Mouse (Mus musculus): Measurements from ENCODE around the gene Pjvk. TPM values are rescaled to one million over a fixed set of nuclear protein-coding genes. Genes with fewer than 3 reads are reported as not detected.
A peak's percentile ranks its signal among the peaks of the same experiment; 100 is the strongest.

Gene Pjvk
- total and polyA plus RNA-seq, 2 experiments from 2014 or later = 1.3 TPM; not detected in 1

DNA sequence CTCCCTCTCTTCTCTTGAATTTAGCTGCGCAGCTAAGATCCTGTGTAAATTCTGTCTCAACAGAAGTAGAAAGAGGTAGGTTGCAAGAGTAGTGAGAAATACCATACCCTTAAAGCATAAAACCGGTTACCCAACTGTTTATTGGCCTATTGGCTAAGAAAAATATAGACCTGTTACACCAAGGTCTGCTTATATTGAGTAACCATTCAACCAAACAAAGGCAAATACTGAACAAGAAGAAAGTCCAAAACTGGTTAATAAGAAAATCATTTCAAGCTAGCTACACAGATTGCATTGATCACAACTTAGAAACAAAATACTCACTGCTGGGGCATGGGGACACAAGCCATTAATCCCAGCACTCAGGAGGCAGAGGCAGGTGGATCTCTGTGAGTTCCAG lies 8.6 kb upstream of the Pjvk start:
- H3K27me3 ChIP-seq (ENCODE audit: insufficient read depth, low read length) = no peaks in the 10 kb centered on the region
- H3K4me3 ChIP-seq (ENCODE audit: low read depth, low read length) = no peak overlapping the region
- 97% methylated on average over 2 of the region's 2 CpGs for WGBS
- peaks cover 43% of the 10 kb centered on the region for H3K36me3 ChIP-seq (ENCODE audit: insufficient read depth, low read length)
- no peak overlapping the region for H3K27ac ChIP-seq (ENCODE audit: low read depth, low read length)
- H3K4me1 ChIP-seq (ENCODE audit: insufficient read depth, low read length) = no peaks in the 10 kb centered on the region
- no peak for ATAC-seq (ENCODE audit: low FRiP score)
- H3K4me2 ChIP-seq (ENCODE audit: low read depth, low read length, poor library complexity, severe bottlenecking) = no peak overlapping the region
- TF ChIP-seq CTCF (IDR thresholded peaks at IDR 0.05) = no peak
- DNase-seq (ENCODE audit: low spot score) = no peak
- H3K9me3 ChIP-seq (ENCODE audit: low read length) = no peaks in the 10 kb centered on the region
- no peak overlapping the region for H3K9ac ChIP-seq (replicated peaks; ENCODE audit: low read length, poor library complexity, severe bottlenecking)

DNA sequence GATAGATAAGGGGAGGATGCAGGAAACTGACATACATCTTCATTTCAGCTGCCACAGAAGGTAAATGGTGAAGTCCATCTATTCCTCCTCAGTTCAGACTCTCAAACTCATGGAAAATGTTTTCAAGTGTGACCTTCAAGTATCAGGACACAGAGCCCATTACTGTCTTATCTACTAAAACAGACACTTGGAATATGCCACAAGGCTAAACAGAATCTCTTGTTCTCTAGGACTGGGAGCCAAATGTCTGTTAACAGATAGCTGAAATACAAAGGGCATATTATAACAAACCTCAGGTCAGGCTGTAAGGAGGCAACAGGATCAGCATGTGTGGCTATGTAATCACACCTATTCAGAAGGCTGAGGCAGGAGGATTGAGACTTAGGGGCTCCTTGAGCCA lies 4.5 kb upstream of the Pjvk start:
- H3K27ac ChIP-seq (ENCODE audit: low read depth, low read length) = no peak overlapping the region
- H3K9me3 ChIP-seq (ENCODE audit: low read length) = no peaks in the 10 kb centered on the region
- ATAC-seq (ENCODE audit: low FRiP score) = no peak
- H3K27me3 ChIP-seq (ENCODE audit: insufficient read depth, low read length) = no peaks in the 10 kb centered on the region
- H3K9ac ChIP-seq (replicated peaks; ENCODE audit: low read length, poor library complexity, severe bottlenecking) = no peak overlapping the region
- no peak overlapping the region for H3K4me2 ChIP-seq (ENCODE audit: low read depth, low read length, poor library complexity, severe bottlenecking)
- DNase-seq (ENCODE audit: low spot score) = no peak
- no peak for TF ChIP-seq CTCF (IDR thresholded peaks at IDR 0.05)
- H3K36me3 ChIP-seq (ENCODE audit: insufficient read depth, low read length) = peaks cover 17% of the 10 kb centered on the region
- H3K4me3 ChIP-seq (ENCODE audit: low read depth, low read length) = no peak overlapping the region
- no peaks in the 10 kb centered on the region for H3K4me1 ChIP-seq (ENCODE audit: insufficient read depth, low read length)

DNA sequence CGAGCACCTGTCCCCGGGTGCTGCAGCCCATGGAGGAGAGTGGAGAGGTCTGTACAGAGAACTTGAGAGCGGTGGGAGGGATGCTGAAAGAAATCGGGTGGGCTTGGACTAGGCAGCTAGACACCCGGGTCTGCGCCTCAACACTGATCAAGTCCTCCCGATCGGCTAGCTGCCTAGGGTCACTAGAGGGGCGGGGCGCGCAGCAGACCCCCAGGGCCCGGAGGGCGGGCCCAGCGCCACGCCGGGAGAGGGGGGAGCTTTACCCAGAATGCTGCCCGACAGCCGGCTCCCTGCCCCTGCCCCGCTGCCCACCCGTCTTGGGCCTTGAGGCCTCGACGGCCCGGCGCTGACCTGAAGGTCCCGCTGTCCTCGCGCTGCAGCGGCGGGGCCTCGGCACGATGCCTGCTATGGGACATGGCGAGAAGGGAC lies 821 bp upstream of the Pjvk start:
- Histone ChIP-seq H3K27ac (ENCODE audit: low read depth, low read length) (peak overlapping the region; percentile 90), H3K36me3 (ENCODE audit: insufficient read depth, low read length) (no peaks in the 10 kb centered on the region), H3K9me3 (ENCODE audit: low read length) (no peaks in the 10 kb centered on the region), H3K4me1 (ENCODE audit: insufficient read depth, low read length) (no peaks in the 10 kb centered on the region), H3K9ac (replicated peaks; ENCODE audit: low read length, poor library complexity, severe bottlenecking) (peak overlapping the region; percentile 85), H3K4me3 (ENCODE audit: low read depth, low read length) (peak overlapping the region; percentile 86), H3K27me3 (ENCODE audit: insufficient read depth, low read length) (no peaks in the 10 kb centered on the region), H3K4me2 (ENCODE audit: low read depth, low read length, poor library complexity, severe bottlenecking) (peak overlapping the region; percentile 72)
- peak; percentile 65 for DNase-seq (ENCODE audit: low spot score)
- TF ChIP-seq CTCF (IDR thresholded peaks at IDR 0.05) = no peak
- under 1% methylated on average over 32 of the region's 32 CpGs for WGBS
- ATAC-seq (ENCODE audit: low FRiP score) = peak; percentile 67

DNA sequence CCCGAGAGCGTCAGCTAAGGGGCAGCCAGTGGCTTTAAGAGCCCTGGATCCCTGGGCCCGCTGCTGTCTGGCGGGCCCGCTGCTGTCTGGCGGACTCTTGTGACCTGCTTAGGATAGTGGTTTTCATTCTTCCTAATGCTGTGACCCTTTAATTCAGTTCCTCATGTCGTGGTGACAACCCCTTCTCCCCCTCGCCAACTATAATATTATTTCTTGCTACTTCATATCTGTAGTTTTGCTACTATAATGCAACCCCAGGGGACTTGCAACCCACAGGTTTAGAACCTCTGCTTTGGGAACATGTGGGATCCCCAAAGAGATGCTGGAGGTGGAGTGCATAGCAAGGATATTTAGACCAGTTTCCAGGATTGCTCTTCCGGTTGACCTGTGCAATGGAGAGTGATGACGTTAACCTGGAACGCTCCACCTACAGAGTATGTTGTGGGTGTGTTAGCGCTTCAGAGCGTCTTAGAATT lies 428 bp downstream of the Pjvk start:
- Histone ChIP-seq H3K36me3 (ENCODE audit: insufficient read depth, low read length) (no peaks in the 10 kb centered on the region), H3K9me3 (ENCODE audit: low read length) (no peaks in the 10 kb centered on the region), H3K4me3 (ENCODE audit: low read depth, low read length) (peak overlapping the region; percentile 86), H3K9ac (replicated peaks; ENCODE audit: low read length, poor library complexity, severe bottlenecking) (peak overlapping the region; percentile 85; the same call in 1 of the 2 replicates), H3K27ac (ENCODE audit: low read depth, low read length) (peak overlapping the region; percentile 90), H3K4me2 (ENCODE audit: low read depth, low read length, poor library complexity, severe bottlenecking) (peak overlapping the region; percentile 72), H3K4me1 (ENCODE audit: insufficient read depth, low read length) (no peaks in the 10 kb centered on the region), H3K27me3 (ENCODE audit: insufficient read depth, low read length) (no peaks in the 10 kb centered on the region)
- DNase-seq (ENCODE audit: low spot score) = peak; percentile 39
- 29% methylated on average over 13 of the region's 13 CpGs for WGBS
- TF ChIP-seq CTCF (IDR thresholded peaks at IDR 0.05) = no peak
- ATAC-seq (ENCODE audit: low FRiP score) = no peak; the same call in 1 of the 2 replicates

DNA sequence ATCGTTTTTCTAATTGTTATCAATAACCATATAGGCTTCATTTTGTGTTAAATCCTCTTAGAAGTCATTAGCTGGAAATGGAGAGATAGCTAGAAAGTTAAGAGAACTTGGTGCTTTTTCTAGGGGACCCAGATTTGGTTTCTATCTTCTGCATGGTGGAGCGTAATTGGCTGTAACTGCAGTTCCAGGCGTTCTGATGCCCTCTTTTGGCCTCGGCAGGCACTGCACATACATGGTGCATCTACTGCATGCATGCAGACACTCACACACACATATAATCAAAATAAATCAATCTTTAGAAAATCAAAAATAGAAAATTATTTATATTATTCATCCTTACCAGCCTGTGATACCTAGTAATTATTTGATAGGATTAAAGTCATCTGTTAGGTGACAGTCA lies 4.8 kb downstream of the Pjvk start:
- Histone ChIP-seq H3K4me3 (ENCODE audit: low read depth, low read length) (no peak overlapping the region), H3K4me1 (ENCODE audit: insufficient read depth, low read length) (no peaks in the 10 kb centered on the region), H3K27ac (ENCODE audit: low read depth, low read length) (no peak overlapping the region), H3K9ac (replicated peaks; ENCODE audit: low read length, poor library complexity, severe bottlenecking) (no peak overlapping the region), H3K27me3 (ENCODE audit: insufficient read depth, low read length) (no peaks in the 10 kb centered on the region), H3K4me2 (ENCODE audit: low read depth, low read length, poor library complexity, severe bottlenecking) (no peak overlapping the region), H3K9me3 (ENCODE audit: low read length) (no peaks in the 10 kb centered on the region), H3K36me3 (ENCODE audit: insufficient read depth, low read length) (no peaks in the 10 kb centered on the region)
- 96% methylated on average over 4 of the region's 4 CpGs for WGBS
- ATAC-seq (ENCODE audit: low FRiP score) = no peak
- DNase-seq (ENCODE audit: low spot score) = no peak
- peak; percentile 15; the same call in 1 of the 2 replicates for TF ChIP-seq CTCF (IDR thresholded peaks at IDR 0.05)

DNA sequence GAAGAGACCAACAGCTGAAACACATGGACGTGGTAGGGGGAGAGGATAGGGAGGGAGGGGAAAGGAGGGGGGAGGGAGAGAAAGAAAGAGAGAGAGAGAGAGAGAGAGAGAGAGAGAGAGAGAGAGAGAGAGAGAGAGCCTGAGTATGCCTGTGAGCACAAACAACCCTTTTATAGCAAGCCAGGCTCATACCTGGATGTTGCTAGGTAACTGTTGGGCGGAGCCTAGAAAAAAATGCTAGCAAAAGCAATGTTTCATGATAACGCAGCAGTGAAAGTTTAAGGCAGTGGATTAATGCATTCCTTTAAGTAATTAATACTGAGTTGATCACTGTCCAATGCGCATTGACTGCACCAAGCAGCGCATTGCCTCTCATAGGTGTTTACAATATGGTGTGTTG lies 6.4 kb downstream of the Pjvk start:
- Histone ChIP-seq H3K4me3 (ENCODE audit: low read depth, low read length) (no peak overlapping the region), H3K4me2 (ENCODE audit: low read depth, low read length, poor library complexity, severe bottlenecking) (no peak overlapping the region), H3K27me3 (ENCODE audit: insufficient read depth, low read length) (no peaks in the 10 kb centered on the region), H3K4me1 (ENCODE audit: insufficient read depth, low read length) (no peaks in the 10 kb centered on the region), H3K36me3 (ENCODE audit: insufficient read depth, low read length) (no peaks in the 10 kb centered on the region), H3K9ac (replicated peaks; ENCODE audit: low read length, poor library complexity, severe bottlenecking) (no peak overlapping the region), H3K9me3 (ENCODE audit: low read length) (no peaks in the 10 kb centered on the region), H3K27ac (ENCODE audit: low read depth, low read length) (no peak overlapping the region)
- DNase-seq (ENCODE audit: low spot score) (no peak), ATAC-seq (ENCODE audit: low FRiP score) (no peak)
- TF ChIP-seq CTCF (IDR thresholded peaks at IDR 0.05) = no peak
- WGBS = 78% methylated on average over 5 of the region's 5 CpGs
